Mouse (Mus musculus) MEL (cell line): ENCODE data around the gene Actn3. TPM values are rescaled to one million over a fixed set of nuclear protein-coding genes. Genes with fewer than 3 reads are reported as not detected.

Experiments used
- DNase-seq: peaks from one replicate; pipeline ENCODE4 v3.0.0; 2011; ENCODE audit warnings: low read depth, low spot score
- H3K27ac ChIP-seq: 2 replicates; pipeline ENCODE4 v1.5.1; 2012; ENCODE audit warnings: low read depth, mild to moderate bottlenecking, control low read depth, low read length, moderate library complexity; ENCODE audit not compliant: control insufficient read depth
- H3K27me3 ChIP-seq, 2 experiments: fragments of 150-350 bp in 1 of 2; sonication (generic) in 1 of 2; 2 replicates each; pipeline ENCODE4 v1.6.1; 2012; ENCODE audit warnings: low read length in 2 of 2, mild to moderate bottlenecking in 2 of 2, improper control_type of control experiment in 1 of 2, moderate library complexity in 1 of 2; ENCODE audit not compliant: insufficient read depth in 2 of 2, control insufficient read depth in 1 of 2
- H3K36me3 ChIP-seq, 2 experiments: 2 replicates each; pipeline ENCODE4 v1.6.1; 2012 to 2014; ENCODE audit warnings: low read length in 2 of 2, improper control_type of control experiment in 1 of 2, inconsistent platforms in 1 of 2, mild to moderate bottlenecking in 1 of 2; ENCODE audit not compliant: insufficient read depth in 2 of 2, control insufficient read depth in 1 of 2
- H3K4me1 ChIP-seq, 2 experiments: fragments of 150-350 bp in 1 of 2; sonication (generic) in 1 of 2; 2 replicates each; pipeline ENCODE4 v1.6.1; 2012; ENCODE audit warnings: low read length in 2 of 2, improper control_type of control experiment in 1 of 2, mild to moderate bottlenecking in 1 of 2; ENCODE audit not compliant: insufficient read depth in 2 of 2, control insufficient read depth in 1 of 2
- H3K4me3 ChIP-seq, 2 experiments: fragments of 150-350 bp in 1 of 2; sonication (generic) in 1 of 2; 2 replicates each; pipeline ENCODE4 v1.5.1; 2012; ENCODE audit warnings: low read depth in 2 of 2, low read length in 2 of 2, mild to moderate bottlenecking in 2 of 2, moderate library complexity in 2 of 2, control low read depth in 1 of 2, improper control_type of control experiment in 1 of 2; ENCODE audit not compliant: control insufficient read depth in 1 of 2, insufficient read depth in 1 of 2
- H3K79me2 ChIP-seq: 2 replicates; pipeline ENCODE4 v1.6.1; 2012; ENCODE audit warnings: mild to moderate bottlenecking, low read length, moderate library complexity; ENCODE audit not compliant: control insufficient read depth, poor library complexity, insufficient read depth
- H3K9ac ChIP-seq: 2 replicates; pipeline ENCODE4 v1.6.1; 2012; ENCODE audit warnings: low read depth, mild to moderate bottlenecking, control low read depth, low read length, moderate library complexity; ENCODE audit not compliant: control insufficient read depth, poor library complexity, severe bottlenecking
- H3K9me3 ChIP-seq: fragments of 150-350 bp; sonication (generic); replicated peaks from 2 replicates; pipeline ENCODE4 v1.6.1; 2012; ENCODE audit warnings: mild to moderate bottlenecking, low read length, improper control_type of control experiment, moderate library complexity; ENCODE audit not compliant: insufficient read depth
- BHLHE40 ChIP-seq: IDR thresholded peaks from 2 replicates; pipeline ENCODE4 v1.6.1; 2012; ENCODE audit warnings: low read depth, mild to moderate bottlenecking, inconsistent platforms, low read length, improper control_type of control experiment, borderline replicate concordance
- CHD1 ChIP-seq: IDR thresholded peaks from 2 replicates; pipeline ENCODE4 v1.6.1; 2012; ENCODE audit warnings: low read depth, mild to moderate bottlenecking, inconsistent platforms, low read length, improper control_type of control experiment
- CHD2 ChIP-seq: IDR thresholded peaks from 2 replicates; pipeline ENCODE4 v1.6.1; 2011; ENCODE audit warnings: low read length, improper control_type of control experiment
- CTCF ChIP-seq, 3 experiments: IDR thresholded peaks in 2 of 3; conservative IDR thresholded peaks in 1 of 3; 2 replicates each; pipeline ENCODE4 v1.5.1; 2011 to 2012; ENCODE audit warnings: low read length in 3 of 3, low read depth in 2 of 3, mild to moderate bottlenecking in 2 of 3, improper control_type of control experiment in 1 of 3, inconsistent platforms in 1 of 3, mixed read lengths in 1 of 3, moderate library complexity in 1 of 3; ENCODE audit not compliant: control insufficient read depth in 1 of 3, insufficient read depth in 1 of 3, poor library complexity in 1 of 3, severe bottlenecking in 1 of 3
- E2F4 ChIP-seq: IDR thresholded peaks from 2 replicates; pipeline ENCODE4 v1.6.1; 2011; ENCODE audit warnings: low read depth, low read length, improper control_type of control experiment, borderline replicate concordance
- EP300 ChIP-seq, 2 experiments: IDR thresholded peaks; 2 replicates each; pipeline ENCODE4 v1.6.1; 2011; ENCODE audit warnings: improper control_type of control experiment in 2 of 2, low read length in 2 of 2, low read depth in 1 of 2, mild to moderate bottlenecking in 1 of 2
- ETS1 ChIP-seq: IDR thresholded peaks from 2 replicates; pipeline ENCODE4 v1.6.1; 2012; ENCODE audit warnings: low read depth, mild to moderate bottlenecking, inconsistent platforms, low read length, improper control_type of control experiment, moderate library complexity
- GABPA ChIP-seq: IDR thresholded peaks from 2 replicates; pipeline ENCODE4 v1.6.1; 2012; ENCODE audit warnings: low read depth, mild to moderate bottlenecking, inconsistent platforms, low read length, improper control_type of control experiment, moderate library complexity
- GATA1 ChIP-seq: IDR thresholded peaks from 2 replicates; pipeline ENCODE4 v1.6.1; 2011; ENCODE audit warnings: low read depth, low read length, improper control_type of control experiment
- HCFC1 ChIP-seq: IDR thresholded peaks from 2 replicates; pipeline ENCODE4 v1.6.1; 2012; ENCODE audit warnings: low read depth, mild to moderate bottlenecking, inconsistent platforms, low read length, improper control_type of control experiment, moderate library complexity
- JUND ChIP-seq: IDR thresholded peaks from 2 replicates; pipeline ENCODE4 v1.6.1; 2011; ENCODE audit warnings: low read depth, mild to moderate bottlenecking, improper control_type of control experiment, low read length
- MAFK ChIP-seq: IDR thresholded peaks from 2 replicates; pipeline ENCODE4 v1.6.1; 2011; ENCODE audit warnings: low read depth, mild to moderate bottlenecking, low read length, improper control_type of control experiment, borderline replicate concordance
- MAX ChIP-seq: IDR thresholded peaks from 2 replicates; pipeline ENCODE4 v1.6.1; 2011; ENCODE audit warnings: low read length, improper control_type of control experiment
- MAZ ChIP-seq: IDR thresholded peaks from 2 replicates; pipeline ENCODE4 v1.6.1; 2012; ENCODE audit warnings: low read depth, mild to moderate bottlenecking, inconsistent platforms, low read length, improper control_type of control experiment
- MXI1 ChIP-seq: IDR thresholded peaks from 2 replicates; pipeline ENCODE4 v1.6.1; 2011; ENCODE audit warnings: mild to moderate bottlenecking, low read depth, low read length, improper control_type of control experiment
- MYB ChIP-seq: IDR thresholded peaks from 2 replicates; pipeline ENCODE4 v1.6.1; 2011; ENCODE audit warnings: mild to moderate bottlenecking, low read depth, low read length, improper control_type of control experiment
- MYC ChIP-seq: IDR thresholded peaks from 2 replicates; pipeline ENCODE4 v1.6.1; 2011; ENCODE audit warnings: low read depth, mild to moderate bottlenecking, low read length, improper control_type of control experiment, moderate library complexity
- NELFE ChIP-seq: IDR thresholded peaks from 2 replicates; pipeline ENCODE4 v1.6.1; 2011; ENCODE audit warnings: low read depth, low read length, improper control_type of control experiment
- NRF1 ChIP-seq: IDR thresholded peaks from 2 replicates; pipeline ENCODE4 v1.6.1; 2014; ENCODE audit warnings: low read depth, mild to moderate bottlenecking, inconsistent platforms, low read length, improper control_type of control experiment, moderate library complexity; ENCODE audit not compliant: poor library complexity, insufficient read depth, severe bottlenecking
- POLR2AphosphoS2 ChIP-seq: IDR thresholded peaks from 2 replicates; pipeline ENCODE4 v1.6.1; 2011; ENCODE audit warnings: low read length, improper control_type of control experiment
- RAD21 ChIP-seq: IDR thresholded peaks from 2 replicates; pipeline ENCODE4 v1.6.1; 2011; ENCODE audit warnings: mild to moderate bottlenecking, low read depth, low read length, improper control_type of control experiment
- RCOR1 ChIP-seq: IDR thresholded peaks from 2 replicates; pipeline ENCODE4 v1.6.1; 2012; ENCODE audit warnings: low read depth, mild to moderate bottlenecking, inconsistent platforms, low read length, improper control_type of control experiment
- SMC3 ChIP-seq: IDR thresholded peaks from 2 replicates; pipeline ENCODE4 v1.6.1; 2011; ENCODE audit warnings: low read depth, low read length, improper control_type of control experiment
- TAL1 ChIP-seq: IDR thresholded peaks from 2 replicates; pipeline ENCODE4 v1.6.1; 2012; ENCODE audit warnings: mild to moderate bottlenecking, inconsistent platforms, low read length, moderate library complexity, mixed read lengths
- TBP ChIP-seq: IDR thresholded peaks from 2 replicates; pipeline ENCODE4 v1.8.0; 2011; ENCODE audit warnings: low read depth, low read length, improper control_type of control experiment
- TCF12 ChIP-seq: IDR thresholded peaks from 2 replicates; pipeline ENCODE4 v1.6.1; 2014; ENCODE audit warnings: low read depth, mild to moderate bottlenecking, inconsistent platforms, low read length, improper control_type of control experiment, moderate library complexity
- UBTF ChIP-seq: IDR thresholded peaks from 2 replicates; pipeline ENCODE4 v1.6.1; 2012; ENCODE audit warnings: low read depth, mild to moderate bottlenecking, inconsistent platforms, low read length, improper control_type of control experiment, moderate library complexity, borderline replicate concordance; ENCODE audit not compliant: insufficient read depth
- ZKSCAN1 ChIP-seq: IDR thresholded peaks from 2 replicates; pipeline ENCODE4 v1.6.1; 2012; ENCODE audit warnings: low read depth, mild to moderate bottlenecking, inconsistent platforms, low read length, improper control_type of control experiment, moderate library complexity
- ZMIZ1 ChIP-seq: IDR thresholded peaks from 2 replicates; pipeline ENCODE4 v1.6.1; 2012; ENCODE audit warnings: low read depth, mild to moderate bottlenecking, inconsistent platforms, low read length, improper control_type of control experiment, moderate library complexity
- ZNF384 ChIP-seq: IDR thresholded peaks from 2 replicates; pipeline ENCODE4 v1.6.1; 2012; ENCODE audit warnings: low read depth, mild to moderate bottlenecking, inconsistent platforms, low read length, improper control_type of control experiment
- polyA plus RNA-seq, 2 experiments: library from polyadenylated mRNA; stranded (reverse) in 1 of 2; unstranded in 1 of 2; fragments of >175 nt in 1 of 2; fragments of >200 nt in 1 of 2; gene quantifications; 2 replicates each; pipeline versions ENCODE4 v1.2.1 to v1.2.4; 2012; ENCODE audit warnings: low replicate concordance in 2 of 2, low read depth in 1 of 2; ENCODE audit not compliant: insufficient read length in 2 of 2, insufficient read depth in 1 of 2, missing spikeins in 1 of 2
- total RNA-seq: library from RNA; depleted of rRNA; stranded (reverse); fragments of 300-350 nt; gene quantifications from 2 replicates; pipeline ENCODE4 v1.2.3, GENCODE M21; 2012

Actn3 gene
- total and polyA plus RNA-seq, 3 experiments, result 0.65 to 1.0 TPM; not detected in 1

GRCm38 (mm10) chr19:4840848-4841247 lies 36.9 kb downstream of the Actn3 start:
- H3K9ac ChIP-seq, result no peak overlapping the region
- H3K9me3 ChIP-seq, result no peaks in the 10 kb centered on the region
- TF ChIP-seq TCF12 (peak; percentile 45; the same call in 1 of the 2 replicates), MYB (0 out of 2 replicates have a peak, but pooled peaks have one; percentile 23), SMC3 (no peak), MAX (no peak), RCOR1 (peak; percentile 48; the same call in 1 of the 2 replicates), ETS1 (peak; percentile 37), GATA1 (peak; percentile 85), MYC (0 out of 2 replicates have a peak, but pooled peaks have one; percentile 35), EP300 (IDR thresholded peaks at IDR 0.05; ENCODE audit: low read depth in 1 of 2, low read length in 2 of 2) (peak; percentile 59 to 66), NRF1 (no peak), GABPA (0 out of 2 replicates have a peak, but pooled peaks have one; percentile 28), MXI1 (peak; percentile 50; the same call in 1 of the 2 replicates), CHD1 (no peak), HCFC1 (no peak)
- TF ChIP-seq, all 39 proteins: peak for 9
- Histone ChIP-seq H3K4me1 (peaks cover 22 to 25% of the 10 kb centered on the region in 2 experiments), H3K27me3 (no peaks in the 10 kb centered on the region), H3K4me3 (peak overlapping the region; percentile 61 to 91; a peak in 3 of 4 replicates), H3K36me3 (peaks cover 0 to 11% of the 10 kb centered on the region in 2 experiments; a peak in 2 of 4 replicates), H3K79me2 (peaks cover 8% of the 10 kb centered on the region), H3K27ac (no peak overlapping the region)
- DNase-seq, result peak; percentile 23

GRCm38 (mm10) chr19:4839149-4839548 lies 38.6 kb downstream of the Actn3 start, which contains the start of the genes Ccs and Ccdc87:
TSS of gene Ccs (minus strand) at chr19:4839332.
TSS of gene Ccdc87 (plus strand) at chr19:4839366.
- Histone ChIP-seq H3K36me3 (peaks cover 0 to 6% of the 10 kb centered on the region in 2 experiments; a peak in 2 of 4 replicates), H3K4me1 (peaks cover 17 to 19% of the 10 kb centered on the region in 2 experiments), H3K4me3 (peak within 1 kb of the TSS; percentile 77 to 91), H3K9me3 (no peaks in the 10 kb centered on the region), H3K79me2 (peaks cover 8% of the 10 kb centered on the region), H3K27me3 (no peaks in the 10 kb centered on the region), H3K9ac (peak within 1 kb of the TSS; percentile 74), H3K27ac (no peak within 1 kb of the TSS)
- DNase-seq, result peak; percentile 98
- TF ChIP-seq POLR2AphosphoS2, result peak; percentile 41; the same call in 1 of the 2 replicates
- no peak for TF ChIP-seq UBTF
- peak; percentile 74 for TF ChIP-seq NELFE
- no peak for TF ChIP-seq JUND
- TF ChIP-seq RAD21, result no peak
- no peak for TF ChIP-seq ZMIZ1
- TF ChIP-seq TCF12, result no peak
- no peak for TF ChIP-seq CTCF (IDR thresholded peaks at IDR 0.05 in 2 of 3, conservative IDR thresholded peaks at IDR 0.05 in 1 of 3; ENCODE audit: control insufficient read depth in 1 of 3, insufficient read depth in 1 of 3, low read depth in 2 of 3, low read length in 3 of 3, poor library complexity in 1 of 3, severe bottlenecking in 1 of 3)
- no peak for TF ChIP-seq CHD2
- no peak for TF ChIP-seq ZNF384
- peak; percentile 23; the same call in 1 of the 2 replicates for TF ChIP-seq E2F4
- TF ChIP-seq MYB, result no peak
- TF ChIP-seq BHLHE40, result no peak
- peak; percentile 81 for TF ChIP-seq HCFC1
- no peak for TF ChIP-seq EP300 (IDR thresholded peaks at IDR 0.05; ENCODE audit: low read depth in 1 of 2, low read length in 2 of 2)
- TF ChIP-seq GATA1, result no peak
- no peak for TF ChIP-seq MAFK
- TF ChIP-seq MAZ, result no peak
- peak; percentile 34 for TF ChIP-seq TBP
- no peak for TF ChIP-seq ZKSCAN1
- TF ChIP-seq GABPA, result no peak
- peak; percentile 54; the same call in 1 of the 2 replicates for TF ChIP-seq ETS1
- TF ChIP-seq MYC, result 0 out of 2 replicates have a peak, but pooled peaks have one; percentile 29
- no peak for TF ChIP-seq TAL1
